Mouse (Mus musculus): Measurements from ENCODE around the gene Ankrd36.

- TF ChIP-seq GATA1 (IDR thresholded peaks at IDR 0.05; ENCODE audit: borderline replicate concordance, low read length) (no peak), FLI1 (IDR thresholded peaks at IDR 0.05; ENCODE audit: low read length) (no peak)
Measured at GRCm38 (mm10) chr11:5525418-5525817, 44.1 kb upstream of the Ankrd36 start.
